Mouse (Mus musculus) brain, embryonic 14.5 days (tissue): ENCODE data around the gene Igsf8.

Experiments
- CTCF ChIP-seq: fragments of 200-500 bp; IDR thresholded peaks from 2 replicates; pipeline ENCODE4 v1.5.1; 2012; ENCODE audit warnings: inconsistent platforms, mild to moderate bottlenecking, moderate library complexity, borderline replicate concordance; ENCODE audit not compliant: insufficient read depth, insufficient read length; ENCODE audit errors: extremely low read depth
- POLR2A ChIP-seq: fragments of 200-500 bp; IDR thresholded peaks from 2 replicates; pipeline ENCODE4 v1.6.1; 2012; ENCODE audit warnings: mild to moderate bottlenecking, inconsistent platforms, borderline replicate concordance; ENCODE audit not compliant: poor library complexity, insufficient read depth, insufficient read length, severe bottlenecking; ENCODE audit errors: extremely low read depth

- TF ChIP-seq CTCF (no peak), POLR2A (no peak)
Observed at GRCm38 (mm10) chr1:172261477-172262078, at the start of gene Igsf8.
